Mouse (Mus musculus): Measurements from ENCODE around the gene Slc9a9. TPM values are rescaled to one million over a fixed set of nuclear protein-coding genes. Genes with fewer than 3 reads are reported as not detected.
A peak's percentile ranks its signal among the peaks of the same experiment; 100 is the strongest.
"Not testable (repeated sequence)": the region's sequence is repeated elsewhere in the genome, so short reads cannot be mapped to it uniquely, and the experiment has no call there.

Slc9a9 gene
- polyA plus RNA-seq (2012; rRNA removed), result 18.4 and 20.8 TPM in 2 replicates

DNA sequence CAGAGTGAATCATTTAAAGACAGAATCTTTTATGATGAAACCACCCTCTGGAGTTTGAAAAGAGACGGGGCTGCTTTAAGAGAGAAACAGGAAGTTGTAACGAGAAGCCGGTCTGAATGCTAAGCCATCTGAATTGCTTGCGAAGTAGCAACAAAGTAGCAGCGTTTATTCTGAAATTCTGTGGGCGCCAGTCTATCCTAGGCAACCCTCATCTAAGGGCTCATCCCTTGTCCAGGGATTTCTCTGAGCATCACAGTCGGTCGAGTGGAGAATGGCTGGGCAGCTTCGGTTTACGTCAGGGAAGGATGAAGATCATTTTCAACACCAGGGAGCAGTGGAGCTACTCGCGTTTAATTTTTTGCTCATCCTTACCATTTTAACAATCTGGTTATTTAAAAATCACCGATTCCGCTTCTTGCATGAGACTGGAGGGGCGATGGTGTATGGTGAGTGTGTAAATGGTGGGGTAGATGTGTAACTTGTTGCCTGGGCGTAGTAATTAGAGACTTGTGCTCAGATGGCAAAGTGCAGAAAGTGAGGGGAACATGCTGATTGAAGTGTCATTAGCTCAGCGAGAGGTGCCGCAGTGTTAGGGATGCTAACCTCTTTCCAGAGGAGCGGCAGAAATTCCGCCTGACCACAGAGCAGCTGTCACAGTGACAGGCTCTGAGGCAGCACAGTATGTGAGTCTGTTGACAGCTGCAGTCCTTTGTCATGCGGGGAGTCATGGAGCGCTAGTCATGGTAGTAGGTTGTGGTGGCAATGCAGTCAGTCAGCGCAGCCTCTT lies at the start of gene Slc9a9:
TSS of gene Slc9a9 (plus strand) at position 119 of the 787 bp plus-strand sequence.
- DNase-seq (ENCODE audit: extremely low spot score in 1 of 2, low spot score in 1 of 2), result peak; percentile 47 to 73

DNA sequence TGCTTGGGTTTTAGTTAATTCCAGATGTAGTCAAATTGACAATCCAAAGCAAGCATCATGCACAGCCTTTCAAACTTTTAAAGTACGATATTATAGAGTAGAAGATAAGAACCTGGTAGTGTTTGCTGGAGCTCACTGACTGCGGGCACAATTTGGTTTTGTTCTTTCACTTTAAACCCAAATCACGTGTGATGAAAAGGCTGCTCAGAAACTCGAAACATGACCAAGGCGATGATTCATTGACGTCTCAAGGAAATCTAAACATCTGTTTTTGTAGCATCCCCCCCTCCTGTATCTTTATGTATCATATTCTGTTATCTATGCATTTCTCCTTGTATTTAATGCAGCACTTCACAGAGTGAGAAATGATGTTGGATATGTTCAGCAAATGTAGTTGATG lies 49.4 kb upstream of the Slc9a9 start:
- no peak for DNase-seq (ENCODE audit: extremely low spot score in 1 of 2, low spot score in 1 of 2)

DNA sequence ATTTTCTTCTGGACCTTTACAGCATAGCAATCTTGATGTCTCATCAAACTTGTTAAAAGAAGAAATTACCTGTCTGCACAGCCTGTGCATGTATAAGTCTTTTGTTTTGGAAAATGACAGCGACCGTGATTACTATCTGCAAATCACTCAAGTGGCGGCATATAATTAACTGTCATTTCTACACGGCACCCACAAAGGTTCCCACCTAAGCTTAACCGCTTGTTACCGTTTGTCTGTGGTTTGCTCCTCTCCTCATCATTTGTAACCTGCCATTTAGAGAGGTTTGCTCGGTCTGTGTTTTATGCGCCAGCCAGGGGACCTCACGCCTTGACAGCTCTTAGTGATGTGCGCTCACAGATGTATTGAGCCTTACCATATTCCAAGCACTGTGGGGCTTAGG lies 48.9 kb upstream of the Slc9a9 start:
- DNase-seq (ENCODE audit: extremely low spot score in 1 of 2, low spot score in 1 of 2), result no peak

DNA sequence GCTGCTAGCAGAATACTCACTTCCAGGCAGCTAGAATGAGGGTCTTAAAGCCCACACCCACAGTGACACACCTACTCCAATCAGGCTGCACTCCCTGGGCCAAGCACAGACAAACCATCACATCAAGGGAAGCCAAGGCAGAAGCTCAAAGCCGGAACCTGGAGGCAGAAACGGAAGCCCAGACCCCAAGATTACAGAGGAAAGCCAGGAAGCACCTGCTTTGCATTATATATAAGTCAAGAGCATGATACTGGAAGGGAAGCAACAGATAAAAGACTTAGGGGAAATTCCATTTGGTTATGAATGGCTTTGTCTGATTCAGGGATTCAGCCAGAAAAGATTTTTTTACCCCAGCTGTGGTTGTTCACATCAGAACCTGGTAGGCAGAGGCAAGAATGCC lies 47.8 kb upstream of the Slc9a9 start:
- DNase-seq (ENCODE audit: extremely low spot score in 1 of 2, low spot score in 1 of 2), result no peak

DNA sequence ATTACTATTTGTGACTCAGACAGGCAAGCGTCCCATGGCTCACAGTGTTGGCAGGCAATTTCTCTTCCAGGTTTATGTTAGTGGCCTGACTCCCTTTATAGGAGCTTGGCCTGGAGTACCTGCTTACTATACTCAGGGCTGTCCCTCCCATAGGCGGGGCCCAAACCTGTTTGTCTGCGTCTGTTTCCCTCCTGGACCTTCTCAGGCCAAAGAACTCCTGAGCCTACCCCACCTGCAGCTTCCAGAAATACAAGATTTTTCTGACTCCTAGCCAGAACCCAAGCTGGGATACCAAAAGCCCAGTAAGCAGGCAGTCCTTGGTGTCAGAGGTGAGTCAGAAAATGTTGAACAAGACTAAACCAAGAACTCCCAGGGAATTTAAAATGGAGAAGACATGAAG lies 43.0 kb upstream of the Slc9a9 start:
- DNase-seq (ENCODE audit: extremely low spot score in 1 of 2, low spot score in 1 of 2), result no peak

DNA sequence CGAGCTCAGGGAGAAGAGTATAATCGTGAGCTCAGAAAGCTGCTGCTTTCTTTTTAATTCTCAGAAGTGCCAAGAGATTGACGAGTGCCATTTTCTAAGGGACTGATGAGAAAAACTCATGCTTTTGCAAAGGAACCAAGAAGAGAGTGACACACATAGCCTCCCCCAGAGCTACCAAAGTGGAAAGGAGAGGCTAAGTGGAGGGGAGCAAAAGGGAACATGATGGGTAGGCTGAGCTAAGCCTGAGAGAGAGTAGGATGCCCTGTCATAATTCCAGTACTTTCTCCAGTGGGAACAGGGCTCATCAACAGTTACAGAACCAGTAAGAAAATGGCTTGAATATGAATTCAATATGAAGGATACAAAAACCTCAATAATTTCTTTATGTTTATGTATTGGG lies 40.8 kb upstream of the Slc9a9 start:
- DNase-seq (ENCODE audit: extremely low spot score in 1 of 2, low spot score in 1 of 2), result no peak

DNA sequence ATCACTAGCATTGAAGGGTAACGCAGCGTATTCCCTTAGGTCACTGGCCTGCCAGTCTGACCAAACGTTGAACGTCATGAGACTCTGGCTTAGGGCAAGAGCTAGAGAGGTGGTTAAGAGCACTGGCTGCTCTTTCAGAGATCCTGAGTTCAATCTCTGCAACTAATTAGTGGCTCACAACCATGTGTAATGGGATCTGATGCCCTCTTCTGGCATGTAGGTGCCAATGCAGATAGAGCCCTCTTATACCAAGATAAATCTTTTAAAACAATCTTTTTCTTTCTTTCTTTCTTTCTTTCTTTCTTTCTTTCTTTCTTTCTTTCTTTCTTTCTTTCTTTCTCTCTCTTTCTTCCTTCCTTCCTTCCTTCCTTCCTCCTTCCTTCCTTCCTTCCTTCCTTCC lies 35.4 kb upstream of the Slc9a9 start:
- not testable (repeated sequence) for DNase-seq (ENCODE audit: extremely low spot score in 1 of 2, low spot score in 1 of 2)

DNA sequence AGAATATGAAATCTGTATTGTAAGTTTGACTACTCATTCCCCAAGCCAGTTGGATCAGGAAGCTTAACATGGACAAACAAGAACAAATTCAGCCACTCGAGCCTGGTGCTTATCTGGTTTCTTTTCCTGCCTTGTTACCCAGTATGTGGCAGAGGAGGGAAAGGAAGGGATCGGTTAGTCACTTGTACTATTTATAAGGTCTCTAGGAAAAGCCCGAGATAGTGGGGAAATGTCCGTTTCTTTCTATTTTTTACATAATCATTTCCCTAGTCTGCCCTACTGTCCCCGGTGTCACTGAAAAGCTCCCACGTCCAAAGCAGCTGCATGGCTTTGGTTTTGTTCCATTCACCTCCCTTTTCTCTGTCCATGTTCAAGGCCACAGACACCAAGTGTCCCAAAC lies 24.1 kb upstream of the Slc9a9 start:
- DNase-seq (ENCODE audit: extremely low spot score in 1 of 2, low spot score in 1 of 2), result no peak

DNA sequence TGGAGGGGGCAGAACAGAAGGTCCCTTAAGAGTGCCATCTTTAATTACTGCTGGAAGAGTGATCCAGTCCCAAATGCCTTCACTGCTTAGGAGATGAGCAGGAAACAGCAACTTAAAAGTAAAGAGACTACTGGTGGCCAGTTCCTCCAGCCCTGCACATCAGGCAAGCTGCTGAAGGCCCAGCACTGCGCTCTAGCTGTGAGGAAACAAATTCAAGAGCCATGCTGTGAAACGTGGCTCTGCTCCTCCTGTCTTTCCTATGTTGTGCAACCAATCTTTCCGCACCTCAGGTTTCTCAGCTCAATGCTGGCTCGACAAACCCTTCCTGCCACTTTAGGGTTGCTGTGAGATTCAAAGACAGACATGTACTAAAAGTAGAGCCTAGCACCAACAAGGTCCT lies 22.3 kb upstream of the Slc9a9 start:
- DNase-seq (ENCODE audit: extremely low spot score in 1 of 2, low spot score in 1 of 2), result no peak

DNA sequence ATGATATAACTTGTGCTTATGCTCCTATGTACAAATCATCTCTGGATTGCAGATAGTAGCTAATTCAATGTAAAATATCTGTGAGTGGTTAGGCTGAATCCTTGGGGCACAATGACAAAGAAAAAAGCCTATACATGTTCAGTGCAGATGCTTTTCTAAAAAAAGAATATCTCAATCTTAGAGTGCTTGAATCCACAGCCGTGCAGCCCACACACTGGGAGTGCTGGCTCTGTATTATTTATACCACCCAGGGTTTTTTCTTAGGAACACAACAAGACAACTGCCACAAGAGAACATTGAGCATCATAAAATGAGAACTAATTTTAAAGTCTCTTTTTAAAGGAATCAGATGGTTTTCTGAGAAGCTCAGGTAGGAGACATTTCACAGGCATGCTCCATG lies 19.7 kb upstream of the Slc9a9 start:
- DNase-seq (ENCODE audit: extremely low spot score in 1 of 2, low spot score in 1 of 2), result peak; percentile 67 to 86

DNA sequence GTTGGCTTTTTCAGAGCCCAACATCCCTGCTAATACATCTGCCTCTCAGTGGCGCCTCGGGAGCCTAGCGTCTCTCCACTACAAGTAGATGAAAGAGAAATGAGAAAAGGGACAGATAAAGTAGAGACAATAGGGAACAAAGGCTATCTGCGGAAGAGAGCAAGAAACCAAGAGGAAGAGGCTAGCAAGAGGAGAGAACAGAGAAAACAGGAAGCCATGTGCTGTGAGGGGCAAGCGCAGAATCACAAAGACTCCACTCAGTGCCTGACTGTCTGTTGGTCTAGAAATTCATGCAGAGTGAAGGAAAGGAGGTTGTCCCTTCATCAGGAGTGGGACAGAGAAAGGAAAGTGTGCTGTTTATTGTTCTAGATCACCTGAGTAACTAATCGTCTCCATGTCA lies 16.5 kb upstream of the Slc9a9 start:
- DNase-seq (ENCODE audit: extremely low spot score in 1 of 2, low spot score in 1 of 2), result no peak

DNA sequence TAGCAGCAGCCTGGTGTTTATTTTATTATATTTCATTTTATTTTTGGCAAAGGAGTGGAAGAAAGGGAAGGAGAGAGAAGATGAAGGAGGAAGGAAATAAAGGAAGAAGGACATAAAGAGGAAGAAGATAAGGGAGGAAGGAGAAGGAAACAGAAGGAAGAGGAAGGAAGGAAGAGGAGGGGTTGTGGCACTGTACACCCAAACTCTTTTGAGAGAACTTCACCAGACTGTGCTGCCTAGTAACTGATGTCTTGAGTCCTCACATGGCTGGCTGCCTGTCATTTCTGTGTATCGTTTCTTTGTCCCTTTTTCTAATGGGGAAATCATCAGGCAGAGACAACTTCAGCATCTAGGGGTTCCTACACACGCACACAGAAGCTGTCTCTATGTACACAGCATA lies 15.9 kb upstream of the Slc9a9 start:
- DNase-seq (ENCODE audit: extremely low spot score in 1 of 2, low spot score in 1 of 2), result no peak

DNA sequence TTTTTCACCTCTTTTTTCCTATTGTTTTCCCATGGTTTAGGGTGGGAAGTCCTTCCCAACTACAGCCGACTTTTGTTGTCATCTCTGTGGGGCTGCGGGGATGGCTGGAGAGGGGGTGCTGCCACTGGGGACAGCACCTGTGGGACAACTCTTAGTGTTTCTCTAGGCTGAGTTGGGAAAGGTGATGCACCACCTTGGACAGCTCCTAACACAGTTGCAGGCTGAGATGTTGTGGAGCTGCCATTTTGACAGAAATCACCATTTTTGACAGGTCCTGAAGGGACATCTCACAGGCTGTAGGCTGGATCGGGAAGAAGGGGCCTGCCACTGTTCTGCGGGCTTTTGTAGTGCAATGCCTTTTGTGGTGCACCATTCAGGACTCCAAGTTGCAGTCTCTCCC lies 13.4 kb upstream of the Slc9a9 start:
- no peak for DNase-seq (ENCODE audit: extremely low spot score in 1 of 2, low spot score in 1 of 2)

DNA sequence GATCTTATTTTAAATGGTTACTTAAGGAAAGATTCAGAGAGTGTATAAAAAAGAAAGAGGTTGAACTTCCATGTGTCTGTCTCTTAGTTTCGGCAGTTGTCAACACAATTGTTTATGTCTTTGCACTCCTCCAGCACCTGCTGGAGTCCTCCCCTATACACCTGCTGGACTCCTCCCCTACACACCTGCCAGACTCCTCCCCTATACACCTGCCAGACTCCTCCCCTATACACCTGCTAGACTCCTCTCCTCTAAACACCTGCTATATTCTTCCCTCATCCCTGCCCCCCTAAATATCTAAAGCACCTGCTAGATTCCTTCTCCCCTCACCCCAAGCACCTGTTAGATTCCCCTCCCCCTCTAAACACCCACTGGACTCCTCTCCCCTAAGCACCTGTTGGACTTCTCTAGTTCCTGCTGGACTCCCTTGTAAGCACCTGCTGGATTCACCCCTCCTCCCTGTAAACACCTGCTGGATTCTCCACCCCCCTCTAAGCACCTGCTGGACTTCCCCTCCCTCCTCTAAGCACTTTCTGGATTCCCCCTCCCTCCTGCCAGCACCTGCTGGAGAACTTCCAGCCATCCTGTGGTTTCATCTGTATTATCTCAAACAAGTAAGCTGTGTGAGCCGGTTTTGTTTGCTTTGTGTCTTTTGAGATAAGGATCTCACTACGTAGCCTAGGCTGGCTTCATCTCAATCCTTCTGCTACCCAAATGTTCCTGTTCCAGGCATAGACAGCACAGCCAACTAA lies 10.1 kb upstream of the Slc9a9 start:
- no peak for DNase-seq (ENCODE audit: extremely low spot score in 1 of 2, low spot score in 1 of 2)

DNA sequence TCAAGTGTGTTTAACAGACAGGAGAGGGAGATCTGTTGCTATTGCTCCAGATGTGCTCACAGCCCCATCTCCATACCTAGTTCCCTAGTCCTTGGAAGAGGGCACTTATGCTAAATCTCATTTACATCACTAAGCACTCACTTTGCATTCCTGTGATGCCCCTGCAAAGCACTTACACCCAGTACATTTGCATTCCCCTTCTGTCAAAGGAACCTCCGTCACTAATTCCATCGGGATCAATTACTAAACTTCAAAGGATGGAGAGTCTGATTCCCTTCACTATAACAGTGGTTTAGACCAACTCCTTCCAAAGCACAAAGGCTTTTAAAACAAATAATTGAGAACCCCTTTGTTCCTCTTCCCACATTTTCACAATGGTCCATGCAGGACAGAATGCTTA lies 7.9 kb upstream of the Slc9a9 start:
- DNase-seq (ENCODE audit: extremely low spot score in 1 of 2, low spot score in 1 of 2), result no peak

DNA sequence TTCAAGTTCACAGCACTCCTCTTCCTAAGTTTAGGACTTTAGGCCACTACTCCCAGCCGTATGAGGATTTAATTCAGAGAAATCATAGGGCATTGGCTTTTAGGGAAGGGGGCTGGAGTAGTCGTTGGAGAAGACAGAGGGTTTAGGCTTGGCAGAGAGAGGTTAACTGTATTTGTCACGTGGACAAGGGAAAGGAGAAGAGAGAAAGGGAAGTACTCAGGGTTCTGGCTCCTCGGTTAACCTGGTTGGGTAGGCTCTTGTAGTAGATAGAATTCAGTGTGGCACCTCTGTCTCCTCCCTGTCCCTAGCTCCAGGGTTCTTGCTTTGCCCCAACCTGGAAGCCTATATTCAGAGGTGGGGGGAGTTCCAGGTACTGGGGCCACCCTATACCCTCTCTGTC lies 4.5 kb upstream of the Slc9a9 start:
- no peak for DNase-seq (ENCODE audit: extremely low spot score in 1 of 2, low spot score in 1 of 2)

DNA sequence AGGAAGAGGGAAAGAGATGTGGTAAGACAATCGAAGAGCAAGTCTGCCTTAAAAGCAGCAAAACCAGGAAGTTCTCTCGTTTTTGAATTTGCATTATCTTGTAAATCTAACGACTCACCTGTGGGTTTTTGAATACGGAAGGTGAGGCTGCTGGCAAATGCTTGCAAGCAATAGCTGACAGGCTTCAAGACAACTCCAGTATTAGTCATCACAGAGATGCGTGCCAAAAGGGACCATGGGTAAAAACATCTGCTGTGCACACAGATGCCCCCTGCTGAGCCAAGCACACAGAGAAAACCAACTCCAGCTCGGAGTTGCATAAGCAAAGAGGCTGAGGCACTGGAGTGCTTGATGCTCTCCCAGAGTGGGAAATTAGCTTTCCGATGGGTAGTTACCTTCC lies 1.1 kb upstream of the Slc9a9 start:
- peak; percentile 80 to 86 for DNase-seq (ENCODE audit: extremely low spot score in 1 of 2, low spot score in 1 of 2)

DNA sequence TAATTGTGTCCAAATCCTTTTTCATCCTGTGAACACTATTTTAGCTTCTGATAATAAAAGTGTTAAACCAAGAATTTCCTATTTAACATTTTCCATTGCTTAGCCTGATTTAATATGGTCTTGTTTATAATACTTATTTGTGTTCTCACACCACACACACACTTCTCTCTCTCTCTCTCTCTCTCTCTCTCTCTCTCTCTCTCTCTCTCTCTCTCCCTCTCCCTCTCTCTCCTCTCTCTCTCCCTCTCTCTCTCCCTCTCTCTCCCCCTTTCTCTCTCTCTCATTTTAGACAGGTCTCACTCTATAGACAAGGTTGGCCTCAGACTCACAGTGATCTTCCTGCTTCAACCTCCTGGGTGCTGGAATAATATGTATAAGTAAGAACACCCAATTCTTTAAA lies 995 bp downstream of the Slc9a9 start:
- DNase-seq (ENCODE audit: extremely low spot score in 1 of 2, low spot score in 1 of 2), result no peak

DNA sequence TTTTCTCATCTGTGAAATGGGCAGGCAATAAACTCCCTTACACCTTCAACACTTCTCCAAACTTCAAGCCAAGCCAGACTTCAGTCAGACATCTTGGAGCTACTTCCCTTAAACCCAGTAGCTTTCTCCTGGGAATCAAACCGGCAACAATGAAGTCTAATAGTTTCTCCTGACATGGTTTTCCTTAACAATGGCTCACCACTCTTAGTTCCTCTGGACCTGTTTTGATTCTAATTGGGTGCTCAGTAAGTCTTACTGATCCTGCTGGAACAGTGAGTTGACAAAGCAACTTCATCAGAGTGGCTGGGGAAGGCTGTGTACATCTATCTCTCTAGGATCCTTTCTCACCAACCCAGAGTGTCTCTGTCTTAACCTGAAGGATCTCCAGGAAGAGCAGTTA lies 5.0 kb downstream of the Slc9a9 start:
- DNase-seq (ENCODE audit: extremely low spot score in 1 of 2, low spot score in 1 of 2), result no peak

DNA sequence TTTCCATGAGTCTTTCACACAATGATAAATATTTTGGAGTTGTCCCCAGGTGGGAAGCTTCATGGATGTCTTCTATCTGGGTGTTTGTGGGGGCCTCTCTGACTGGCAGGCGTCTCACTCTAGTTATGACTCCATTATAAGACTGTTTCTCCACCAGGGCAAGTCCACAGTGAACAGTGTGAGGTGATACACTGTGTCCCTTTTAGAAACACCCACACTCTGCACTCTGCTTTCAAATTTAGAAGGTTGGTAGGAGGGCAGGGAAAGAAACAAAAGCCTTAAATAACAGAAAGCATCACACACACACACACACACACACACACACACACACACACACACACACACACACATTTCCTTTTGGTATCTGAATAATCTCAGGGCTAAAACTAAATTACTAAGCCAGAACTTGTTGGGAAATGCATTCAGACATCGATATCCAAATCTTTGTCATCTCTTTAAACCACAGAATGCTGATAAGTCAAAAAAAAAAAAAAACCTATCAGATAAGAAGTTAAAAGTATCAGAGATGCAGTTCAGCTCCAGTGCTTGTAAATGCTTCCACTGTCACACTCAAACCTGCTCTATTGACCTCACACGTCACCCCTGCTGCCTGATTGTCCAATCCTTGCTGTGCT lies 8.4 kb downstream of the Slc9a9 start:
- no peak for DNase-seq (ENCODE audit: extremely low spot score in 1 of 2, low spot score in 1 of 2)

DNA sequence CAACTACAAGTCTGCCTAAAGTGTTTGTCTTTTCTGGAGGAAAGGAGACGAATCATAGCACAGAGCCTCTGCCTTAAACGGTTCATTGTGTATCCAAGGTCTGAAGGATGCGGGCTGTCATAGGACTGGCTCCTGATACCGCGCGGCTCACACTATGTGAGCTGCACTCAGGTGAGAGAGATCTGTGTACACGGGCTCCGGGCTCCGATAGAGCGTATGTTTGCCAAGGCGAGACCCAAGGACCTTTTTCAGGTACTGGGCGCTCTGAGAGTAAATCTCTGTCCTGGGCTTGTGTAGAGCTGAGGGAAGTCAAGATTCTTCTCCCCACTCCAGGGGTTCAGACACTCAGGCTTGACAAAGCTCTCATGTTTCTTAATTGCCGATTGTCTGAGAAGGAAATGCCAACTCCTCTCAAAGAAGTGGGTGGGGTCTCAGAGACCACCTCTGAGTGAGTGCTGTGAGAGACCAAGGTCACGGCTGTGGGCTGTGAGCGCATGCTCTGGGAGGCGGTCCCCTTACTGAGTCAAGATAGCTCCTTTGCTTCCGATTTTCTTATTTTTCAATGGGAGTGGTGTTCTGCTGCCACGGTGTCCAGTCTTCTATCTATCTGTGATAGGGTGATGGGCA lies 10.9 kb downstream of the Slc9a9 start:
- no peak for DNase-seq (ENCODE audit: extremely low spot score in 1 of 2, low spot score in 1 of 2)
